Mouse (Mus musculus): ENCODE measurements around the gene Treml4. TPM values are rescaled to one million over a fixed set of nuclear protein-coding genes. Genes with fewer than 3 reads are reported as not detected.

Gene Treml4
- total RNA-seq (2021) = not detected
- long read RNA-seq, experiment 1 = 0 reads
- long read RNA-seq, experiment 2 = 0 reads

DNA sequence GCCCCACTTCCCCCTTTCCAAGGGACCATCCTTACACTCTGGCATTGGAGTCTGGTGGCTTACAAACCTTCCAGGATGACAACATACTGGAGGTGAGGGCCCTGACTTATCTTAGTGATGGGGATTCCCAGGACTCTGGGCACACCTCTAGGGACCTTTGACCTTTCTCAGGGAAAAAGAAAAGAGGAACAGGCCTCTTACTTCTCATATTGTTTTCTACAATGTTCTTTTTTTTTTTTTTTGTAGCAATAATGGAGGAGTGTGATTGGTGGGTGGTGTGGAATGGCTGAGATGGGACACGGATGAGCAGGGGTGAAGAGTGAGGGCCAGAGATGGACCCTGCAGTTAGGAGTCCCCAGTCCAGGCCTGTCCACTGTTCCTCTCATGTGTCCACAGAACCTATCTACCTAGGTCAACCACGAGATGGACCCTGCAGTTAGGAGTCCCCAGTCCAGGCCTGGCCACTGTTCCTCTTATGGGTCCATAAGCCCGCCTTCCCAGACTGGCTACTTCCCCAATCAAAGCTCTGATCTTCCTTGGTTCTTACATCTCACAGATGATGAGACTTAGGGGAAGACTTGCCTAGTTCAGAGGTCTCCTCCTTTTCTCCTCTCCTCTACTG is at the start of gene Treml4:
Gene Treml4 (plus strand): TSS at position 555 of the 622 bp plus-strand sequence.
- no peak for DNase-seq (ENCODE audit: low spot score in 2 of 2)

DNA sequence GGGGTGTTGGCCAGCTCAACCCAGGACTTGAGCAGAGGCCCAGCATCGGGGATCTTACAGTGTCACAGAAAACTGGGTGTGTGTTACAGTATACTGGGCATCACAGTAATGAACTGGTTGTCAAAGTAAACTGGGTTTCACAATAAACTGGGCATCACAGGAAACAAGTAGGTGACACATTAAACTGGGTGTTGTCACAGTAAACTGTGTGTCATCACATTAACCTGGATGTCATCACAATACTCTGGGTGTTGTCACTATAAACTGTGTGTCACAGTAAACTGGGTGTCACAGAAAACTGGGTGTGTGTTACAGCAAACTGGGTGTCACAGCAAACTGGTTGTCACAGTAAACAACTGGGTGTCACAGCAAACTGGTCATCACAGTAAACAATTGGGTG is 48.7 kb upstream of the Treml4 start:
- DNase-seq (ENCODE audit: low spot score in 2 of 2) = no peak

DNA sequence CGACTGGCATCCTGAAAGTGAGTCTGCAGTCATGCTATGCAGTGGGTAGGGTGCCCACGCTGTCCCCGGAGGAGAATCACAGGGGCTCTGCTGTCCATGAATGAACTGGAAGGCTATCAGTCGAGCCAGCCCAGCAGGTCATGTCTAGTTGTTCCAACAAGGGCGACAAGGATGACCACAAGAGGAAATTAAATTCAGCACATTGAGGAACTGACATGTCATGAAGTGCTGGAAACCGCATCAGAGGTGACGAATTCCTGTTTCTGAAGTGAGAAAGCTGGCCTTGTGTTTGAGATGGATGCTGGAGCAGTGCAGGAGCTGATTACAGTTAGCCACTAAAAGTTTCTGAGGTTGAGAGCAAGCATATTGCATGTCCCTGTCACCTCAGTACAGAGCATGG is 33.4 kb upstream of the Treml4 start:
- no peak for DNase-seq (ENCODE audit: low spot score in 2 of 2)

DNA sequence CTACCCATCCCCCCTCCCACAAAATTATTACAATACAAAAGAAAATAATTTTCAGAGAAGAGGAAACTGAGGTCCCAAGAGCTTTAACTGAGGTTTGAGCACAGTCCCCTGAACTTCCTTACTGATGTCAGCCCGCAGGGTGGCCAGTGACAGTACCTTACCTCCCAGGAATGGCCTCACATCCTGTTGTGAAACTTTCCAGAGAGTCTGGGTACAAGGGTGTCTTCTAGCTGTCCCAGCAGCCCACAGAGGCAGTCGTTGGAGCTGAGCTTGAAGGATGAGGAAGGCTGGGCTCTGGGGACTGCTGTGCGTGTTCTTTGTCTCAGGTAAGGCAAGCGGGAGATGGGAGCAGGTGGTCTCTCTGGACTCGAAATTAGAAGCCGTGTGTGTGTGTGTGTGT is 31.6 kb upstream of the Treml4 start, which contains the start of gene Trem1:
Gene Trem1 (plus strand): TSS at position 251 of the 400 bp plus-strand sequence.
- DNase-seq (ENCODE audit: low spot score in 2 of 2) = no peak

DNA sequence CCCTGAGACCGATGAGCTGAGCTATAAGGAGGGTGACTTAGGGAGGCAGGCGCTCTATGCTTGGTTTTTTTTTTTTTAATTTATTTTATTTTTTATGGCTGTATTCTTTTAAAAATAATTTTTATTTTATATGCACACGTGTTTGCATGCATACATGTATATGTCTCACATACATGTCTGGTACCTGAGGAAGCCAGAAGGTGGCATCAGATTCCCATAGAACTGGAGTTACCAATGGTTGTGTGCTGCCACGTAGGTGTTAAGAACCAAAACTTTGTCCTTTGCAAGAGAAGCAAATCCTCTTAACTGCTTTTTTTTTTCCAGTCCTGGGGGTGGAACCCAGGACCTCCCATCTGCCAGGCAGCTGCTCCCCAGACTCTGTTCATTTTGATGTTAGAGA is 30.3 kb upstream of the Treml4 start:
- DNase-seq (ENCODE audit: low spot score in 2 of 2) = no peak

DNA sequence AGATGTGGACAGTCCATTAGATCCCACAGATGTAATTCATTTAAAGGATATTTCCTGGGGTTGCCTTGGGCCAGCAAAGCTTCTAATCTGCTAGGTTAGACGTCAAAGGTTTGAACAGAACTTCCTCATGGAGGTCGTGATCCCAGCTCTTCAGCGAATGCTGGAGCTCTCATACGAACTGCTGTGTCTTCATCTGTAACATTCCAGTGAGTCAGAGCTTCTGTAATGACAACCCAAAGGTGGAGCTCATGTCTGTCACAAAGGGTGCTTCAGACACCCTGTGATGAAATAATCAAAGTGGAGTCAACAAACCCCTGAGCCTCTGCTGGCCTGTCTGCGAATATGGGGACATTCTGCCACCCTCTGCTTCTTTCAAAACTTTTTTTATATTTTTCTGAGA is 29.5 kb upstream of the Treml4 start:
- DNase-seq (ENCODE audit: low spot score in 2 of 2) = no peak

DNA sequence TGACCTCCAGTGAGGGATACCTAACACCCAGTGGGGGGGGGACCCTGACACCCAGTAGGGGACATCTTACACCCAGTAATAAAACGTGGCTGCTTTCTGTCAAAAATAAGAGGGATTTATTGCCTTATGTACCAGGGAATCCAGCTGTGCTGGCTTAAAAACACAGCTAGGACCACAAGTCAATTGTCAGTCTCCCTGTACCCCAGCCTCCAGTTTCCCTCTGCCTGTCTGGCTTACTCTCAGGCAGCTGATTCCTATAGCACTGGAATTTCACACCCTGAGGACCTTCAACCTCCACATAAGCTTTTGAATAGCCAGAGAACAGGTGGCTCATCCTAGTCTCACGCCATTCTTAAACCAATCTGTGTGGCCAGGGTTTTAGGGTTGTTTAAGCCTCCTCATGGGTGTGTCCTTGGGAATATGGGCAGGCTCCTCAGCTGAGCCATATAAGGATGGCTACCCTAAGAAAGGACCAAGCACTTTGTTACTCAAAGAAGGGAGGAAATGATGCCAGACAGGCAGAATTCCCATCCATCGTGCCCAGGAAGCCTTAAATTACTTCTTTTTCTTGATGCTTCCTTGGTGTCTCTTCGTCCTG is 28.2 kb upstream of the Treml4 start:
- DNase-seq (ENCODE audit: low spot score in 2 of 2) = no peak

DNA sequence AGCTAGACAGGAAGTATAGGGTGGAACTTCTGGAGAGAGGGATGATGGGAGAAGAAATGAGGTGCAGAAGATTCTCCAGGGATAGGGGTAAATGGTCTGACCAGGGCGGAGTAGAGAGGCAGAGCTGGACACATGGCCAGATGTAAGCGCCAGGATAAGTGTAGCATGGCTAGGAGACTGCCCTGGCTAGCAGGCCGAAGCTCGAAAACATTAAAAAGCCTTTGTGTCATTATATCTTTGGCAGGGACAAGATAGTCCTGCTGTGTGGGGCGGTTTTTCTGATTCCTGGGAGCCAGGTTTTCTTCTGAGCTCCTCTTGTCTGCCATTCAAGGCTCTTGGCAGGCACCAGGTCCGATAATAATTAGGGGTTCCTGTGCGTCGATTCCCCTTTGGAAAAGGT is 26.5 kb upstream of the Treml4 start:
- no peak for DNase-seq (ENCODE audit: low spot score in 2 of 2)

DNA sequence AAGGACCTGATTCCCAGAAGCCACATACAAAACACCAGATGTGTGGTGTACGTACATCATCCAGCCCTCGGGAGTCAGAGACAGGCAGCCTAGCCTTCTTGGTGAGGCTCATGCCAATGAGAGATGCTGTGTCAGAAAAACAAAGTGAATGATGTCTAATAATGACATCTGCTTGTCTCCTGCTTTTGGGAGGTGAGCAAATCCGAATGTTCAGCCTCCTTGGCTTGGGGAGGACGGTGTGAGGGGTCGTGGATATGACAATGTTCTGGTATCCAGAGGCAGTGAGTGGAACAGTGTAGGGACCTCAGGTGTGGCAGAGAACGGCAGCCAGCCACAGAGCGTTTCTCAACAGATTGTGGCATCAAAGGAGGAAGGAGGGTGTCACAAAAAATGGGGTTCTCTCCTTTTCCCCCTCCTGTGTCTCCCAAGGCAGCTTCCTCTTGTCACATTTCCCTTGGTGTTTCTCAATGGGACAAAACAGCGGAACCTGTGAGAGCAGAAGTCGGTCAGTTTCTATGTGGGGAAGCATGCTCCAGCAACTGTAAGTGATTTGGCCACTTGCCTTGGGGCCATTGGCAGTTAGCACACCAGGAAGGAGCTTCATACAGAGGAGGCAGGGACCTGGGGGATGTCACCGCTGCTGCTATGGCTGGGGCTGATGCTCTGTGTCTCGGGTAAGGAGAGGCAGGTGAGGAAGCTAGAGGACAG is 16.7 kb upstream of the Treml4 start, which contains the start of gene Trem3:
Gene Trem3 (plus strand): TSS at position 557 of the 708 bp plus-strand sequence.
- no peak for DNase-seq (ENCODE audit: low spot score in 2 of 2)

DNA sequence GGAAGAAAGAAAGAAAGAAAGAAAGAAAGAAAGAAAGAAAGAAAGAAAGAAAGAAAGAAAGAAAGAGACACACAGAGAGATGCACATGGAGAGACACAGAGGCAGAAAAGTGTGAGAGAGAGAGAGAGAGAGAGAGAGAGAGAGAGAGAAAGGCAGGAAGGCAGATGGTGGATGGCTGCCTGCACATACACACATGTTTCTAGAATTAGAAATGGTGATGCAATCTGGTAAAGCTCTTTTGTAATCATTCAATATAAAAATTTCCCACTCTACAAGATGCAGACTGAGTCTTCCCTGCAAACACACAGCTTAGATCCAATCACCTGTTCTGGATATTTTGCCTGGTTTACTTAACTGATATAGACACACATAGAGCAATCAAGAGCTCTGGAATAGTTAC is 15.1 kb upstream of the Treml4 start:
- peak in 1 of 2 experiments; percentile 43 for DNase-seq (ENCODE audit: low spot score in 2 of 2)

DNA sequence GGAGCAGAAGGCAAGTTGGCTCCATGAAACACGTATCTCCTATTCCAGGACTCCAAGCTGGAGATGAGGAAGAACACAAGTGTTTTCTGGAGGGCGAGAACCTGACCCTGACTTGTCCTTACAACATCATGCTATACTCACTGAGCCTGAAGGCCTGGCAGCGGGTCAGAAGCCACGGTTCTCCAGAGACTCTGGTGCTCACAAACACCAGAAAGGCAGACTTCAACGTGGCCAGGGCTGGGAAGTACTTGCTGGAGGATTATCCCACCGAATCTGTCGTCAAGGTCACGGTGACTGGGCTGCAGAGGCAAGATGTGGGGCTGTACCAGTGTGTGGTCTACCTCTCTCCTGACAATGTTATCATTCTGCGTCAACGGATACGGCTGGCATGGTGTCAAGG is 14.6 kb upstream of the Treml4 start:
- DNase-seq (ENCODE audit: low spot score in 2 of 2) = no peak

DNA sequence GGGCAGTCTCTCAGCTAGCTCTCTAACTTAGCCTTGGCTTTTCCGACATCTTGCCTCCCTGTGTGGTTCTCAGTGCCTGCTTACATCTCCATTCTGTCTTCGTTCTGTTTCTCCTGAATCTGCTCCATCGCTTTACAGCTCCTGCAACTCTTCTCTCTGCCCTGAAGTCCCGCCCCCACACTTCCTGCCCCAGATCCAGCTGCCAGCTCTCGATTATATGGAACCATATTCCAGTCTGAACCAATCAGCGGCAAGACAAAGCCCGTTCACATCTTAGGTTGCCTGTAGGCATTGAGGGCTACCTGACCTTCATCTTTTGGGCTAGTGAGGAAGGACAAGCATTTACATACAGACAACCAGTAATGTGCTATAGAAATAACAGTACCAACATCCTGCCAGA is 13.5 kb upstream of the Treml4 start:
- no peak for DNase-seq (ENCODE audit: low spot score in 2 of 2)

DNA sequence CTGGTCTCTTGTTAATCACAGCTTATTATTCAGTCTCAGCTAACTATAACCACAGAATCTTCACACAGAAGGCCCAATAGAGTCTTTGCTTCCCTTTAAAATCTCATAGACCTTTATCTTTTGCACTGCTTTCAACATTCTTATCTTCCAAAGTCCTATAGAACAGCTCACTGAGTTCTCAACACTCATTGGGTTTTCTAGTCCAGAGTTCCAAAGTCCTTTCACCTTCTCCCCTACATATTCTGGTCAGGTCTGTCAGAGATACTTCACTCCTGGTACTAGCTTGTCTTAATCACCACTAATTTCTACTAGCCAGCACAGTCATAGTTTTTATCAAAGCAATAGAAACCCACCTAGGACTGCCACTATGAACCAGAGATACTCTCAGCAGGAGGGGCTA is 7.5 kb upstream of the Treml4 start:
- no peak for DNase-seq (ENCODE audit: low spot score in 2 of 2)

DNA sequence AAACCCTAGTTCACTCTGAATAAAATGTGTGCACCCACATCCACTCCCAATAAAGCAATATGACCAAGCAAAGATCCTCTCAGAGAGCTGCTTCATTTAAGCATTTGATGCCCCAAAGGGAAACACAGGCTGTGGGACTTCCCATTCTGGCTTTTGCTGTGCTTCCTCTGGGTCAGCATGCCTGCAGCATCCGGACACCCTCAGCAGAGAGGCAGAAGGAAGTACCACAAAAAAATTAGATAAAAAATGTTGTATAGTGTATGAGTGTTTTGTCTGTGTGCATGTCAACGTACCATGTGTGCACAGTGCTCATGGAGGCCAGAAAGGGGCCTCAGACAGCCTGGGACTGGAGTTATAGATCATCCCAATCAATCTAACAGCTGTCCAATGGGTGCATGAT is 2.2 kb upstream of the Treml4 start:
- no peak for DNase-seq (ENCODE audit: low spot score in 2 of 2)

DNA sequence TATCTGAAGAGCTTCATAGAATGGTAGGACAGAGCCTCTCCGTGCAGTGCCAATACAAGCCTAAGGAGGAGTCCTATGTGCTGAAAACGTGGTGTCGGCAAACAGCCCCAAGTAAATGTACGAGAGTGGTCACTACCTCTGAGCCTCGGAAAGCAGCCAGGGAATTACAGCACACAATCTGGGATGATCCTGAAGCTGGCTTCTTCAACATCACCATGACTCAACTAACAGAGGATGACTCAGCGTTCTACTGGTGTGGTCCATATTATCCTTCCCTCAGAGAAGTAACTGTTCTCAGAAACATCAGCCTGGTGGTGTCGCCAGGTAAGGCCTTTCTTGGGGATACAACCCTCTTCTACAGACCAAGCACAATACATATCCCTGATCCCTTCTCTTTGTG is 567 bp downstream of the Treml4 start:
- DNase-seq (ENCODE audit: low spot score in 2 of 2) = no peak

DNA sequence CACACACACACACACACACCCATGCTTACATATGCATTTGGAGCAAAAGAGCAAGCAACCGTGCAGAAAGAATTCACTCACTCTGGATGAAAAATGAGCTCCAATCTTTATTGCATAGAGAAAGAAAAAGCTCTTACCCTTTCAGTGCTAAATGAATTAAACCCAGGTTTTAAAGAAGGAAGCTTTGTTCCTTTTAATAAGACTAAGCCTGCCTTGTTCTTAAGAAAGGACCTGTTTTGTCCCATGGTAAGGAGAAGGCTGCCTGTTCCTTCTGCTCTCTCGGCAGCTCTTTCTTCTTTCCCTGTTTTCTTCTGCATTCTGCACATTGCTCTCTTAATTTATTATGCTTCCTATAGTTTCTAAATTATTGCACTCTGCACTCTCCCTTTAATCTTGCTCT is 2.0 kb downstream of the Treml4 start:
- DNase-seq (ENCODE audit: low spot score in 2 of 2) = no peak

DNA sequence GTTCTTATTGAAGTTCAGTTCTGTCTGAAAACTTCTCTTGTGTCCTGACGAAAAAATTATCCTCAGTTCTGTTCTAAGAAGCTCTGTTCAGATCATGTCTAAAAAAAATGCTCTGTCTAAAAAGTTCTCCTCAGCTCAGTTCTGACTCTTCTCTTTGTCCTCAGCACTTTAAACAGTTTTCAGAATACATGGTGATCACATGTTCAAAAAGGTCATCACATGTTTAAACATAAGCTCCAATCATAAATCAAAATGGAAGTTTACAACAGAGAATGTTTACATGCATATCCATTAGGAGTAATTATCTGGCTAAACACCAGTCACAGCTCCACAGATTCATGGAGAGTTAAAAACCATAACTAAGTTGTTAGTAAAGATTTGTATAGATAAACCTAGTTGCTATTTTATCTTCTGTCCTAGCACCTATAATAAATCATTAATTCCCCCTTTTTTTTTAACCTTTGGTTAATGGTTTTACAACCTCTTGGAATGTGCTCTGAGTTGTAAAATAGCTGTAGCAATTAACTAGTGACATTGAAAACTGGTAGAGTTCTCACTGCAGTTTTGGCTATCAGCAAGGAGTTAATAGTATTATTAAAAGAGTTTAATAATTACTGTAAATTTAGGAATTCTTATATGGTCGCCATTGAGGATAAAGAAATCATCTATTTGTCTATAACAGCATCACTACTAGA is 2.7 kb downstream of the Treml4 start:
- DNase-seq (ENCODE audit: low spot score in 2 of 2) = no peak

DNA sequence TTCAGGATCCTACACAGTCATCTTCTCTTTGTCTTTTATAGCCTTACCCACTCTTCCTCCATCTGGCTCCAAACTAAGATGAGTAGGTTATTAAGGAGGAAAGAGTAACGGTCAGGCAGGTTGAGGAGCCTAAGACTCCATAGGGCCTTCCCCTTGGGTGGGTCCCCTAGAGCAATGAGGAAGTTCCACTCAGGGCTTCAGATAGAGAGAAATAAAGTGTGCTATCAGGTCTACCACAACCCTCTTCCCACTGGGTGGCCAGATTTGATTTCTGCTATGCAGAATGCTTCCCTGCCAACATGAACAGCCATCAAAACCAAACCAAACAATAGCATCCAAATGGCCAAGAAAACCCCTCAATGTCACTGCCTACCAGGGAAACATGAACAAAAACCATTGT is 3.5 kb downstream of the Treml4 start:
- DNase-seq (ENCODE audit: low spot score in 2 of 2) = no peak

DNA sequence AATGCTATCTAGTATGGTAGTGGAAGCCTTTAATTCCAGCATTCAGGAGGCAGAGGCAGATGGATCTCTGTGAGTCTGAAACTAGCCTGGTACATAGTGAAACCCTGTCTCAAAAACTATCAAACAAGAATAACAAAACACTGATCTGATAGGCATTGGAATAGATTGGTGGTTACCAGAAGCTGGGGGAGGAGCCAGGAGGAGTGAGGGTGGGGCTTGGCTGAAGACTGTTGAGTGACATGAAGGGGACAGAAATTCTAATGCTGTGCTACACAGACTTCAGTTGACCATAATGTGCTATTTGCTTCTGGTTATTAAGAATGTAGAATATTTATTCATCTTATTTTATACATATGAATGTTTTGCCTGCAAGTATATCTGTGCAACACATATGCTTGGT is 4.2 kb downstream of the Treml4 start:
- DNase-seq (ENCODE audit: low spot score in 2 of 2) = no peak

DNA sequence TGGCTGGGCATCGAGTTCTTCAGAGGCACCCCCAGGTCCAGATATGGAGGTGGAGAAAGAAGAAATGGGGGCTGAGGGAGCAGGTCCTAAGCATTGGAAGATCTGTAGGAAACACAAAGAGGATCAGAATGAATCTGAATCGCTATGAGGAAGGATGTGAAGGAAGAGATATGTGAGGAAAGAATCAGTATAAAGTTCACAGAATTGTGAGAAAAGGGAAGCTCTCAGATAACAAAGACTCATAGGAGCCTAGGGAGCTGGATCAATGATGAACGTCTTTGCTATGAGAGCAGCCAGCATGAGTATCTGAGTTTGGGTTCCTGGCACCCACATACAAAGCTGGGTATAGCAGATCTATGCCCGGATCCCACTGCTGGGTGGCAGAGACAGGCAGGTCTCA is 5.7 kb downstream of the Treml4 start:
- DNase-seq (ENCODE audit: low spot score in 2 of 2) = no peak

DNA sequence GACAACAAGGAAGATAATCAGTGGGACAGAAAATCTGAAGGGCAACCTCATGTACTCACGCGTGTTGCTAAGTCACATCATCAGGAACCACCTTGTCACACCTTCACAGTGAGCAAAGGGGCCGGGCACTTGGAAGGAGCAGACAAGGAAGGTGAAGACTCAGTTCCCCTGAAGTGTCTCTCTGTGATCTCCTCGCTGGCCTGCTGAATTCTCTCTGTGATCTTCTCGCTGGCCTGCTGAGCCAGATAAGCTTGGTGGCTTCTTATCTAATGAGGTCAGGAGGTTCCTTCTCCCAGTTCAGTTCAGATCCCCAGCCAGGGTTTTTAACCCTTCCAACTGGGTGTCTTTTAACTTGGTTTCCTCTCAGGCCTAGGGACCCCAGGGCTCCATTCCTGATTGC is 8.1 kb downstream of the Treml4 start:
- no peak for DNase-seq (ENCODE audit: low spot score in 2 of 2)

DNA sequence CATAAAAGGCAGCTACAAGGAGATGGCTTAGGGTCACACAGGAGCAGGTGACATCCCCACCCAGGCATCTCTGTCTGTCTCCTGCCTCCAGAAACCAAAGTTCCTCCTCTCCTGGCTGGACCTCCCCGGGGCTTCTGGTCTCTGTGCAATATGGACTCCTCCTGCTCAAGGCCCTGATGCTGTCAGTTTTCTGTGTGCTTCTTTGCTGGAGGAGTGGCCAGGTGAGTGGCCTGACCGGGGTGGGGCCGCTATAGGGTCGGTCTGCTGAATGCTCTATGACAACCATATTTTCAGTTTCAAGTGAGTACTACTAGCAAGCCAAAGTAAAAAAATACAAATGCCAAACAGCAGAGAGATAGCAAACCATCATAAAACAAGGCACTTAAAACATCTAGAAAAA is 8.5 kb downstream of the Treml4 start:
- no peak for DNase-seq (ENCODE audit: low spot score in 2 of 2)

All from layer of hippocampus, postnatal 14 days (tissue).